Mouse (Mus musculus) urinary bladder, adult 18-20 months (tissue): ENCODE measurements around the gene Elavl2.

ENCODE experiments used
- DNase-seq, 2 experiments: peaks; one replicate each; pipeline ENCODE4 v3.0.0; 2022; ENCODE audit warnings: low spot score in 2 of 2, mixed read lengths in 2 of 2

Gene Elavl2

DNA sequence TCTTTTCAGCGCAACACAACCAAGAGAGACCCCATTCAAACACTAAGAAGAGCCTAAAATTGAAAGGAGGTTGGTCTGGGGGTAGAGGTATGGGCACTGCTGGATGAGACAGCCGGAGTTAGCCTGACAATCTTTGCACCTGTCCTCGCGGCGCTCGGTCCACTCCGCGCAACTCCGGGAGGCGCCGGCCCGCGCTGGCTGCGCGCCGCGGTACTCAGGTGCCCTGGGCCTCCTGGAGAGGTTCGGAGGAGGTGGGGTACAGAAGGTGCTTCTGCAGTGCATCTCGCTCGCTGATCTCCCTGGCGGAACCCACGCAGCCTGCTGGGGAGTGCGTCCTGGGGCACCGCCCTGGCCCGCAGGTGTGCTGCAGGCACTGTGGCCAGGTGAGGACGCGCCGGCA is at the start of gene Elavl2:
Gene Elavl2, minus strand, starts transcription at position 363 of the 400 bp plus-strand sequence.
- no peak for DNase-seq

DNA sequence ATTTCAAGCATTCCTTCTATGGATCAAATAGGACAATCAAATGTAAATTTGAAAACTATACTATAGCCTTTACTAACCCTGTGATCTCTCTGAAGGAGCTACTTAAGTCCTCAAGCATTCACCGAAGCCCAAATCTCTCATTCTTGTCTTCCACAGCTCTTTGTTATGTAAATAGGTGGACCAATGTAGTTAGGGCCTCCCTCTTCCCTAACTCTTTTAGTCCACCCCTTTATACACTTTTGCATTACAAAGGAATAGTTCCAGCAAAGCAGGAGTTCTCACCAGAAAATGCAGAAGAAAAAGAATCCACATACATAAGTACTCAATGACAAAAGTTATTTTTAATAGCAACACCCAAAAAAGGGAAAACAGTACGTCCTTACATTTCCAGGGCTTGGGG is 47.3 kb upstream of the Elavl2 start:
- no peak for DNase-seq

DNA sequence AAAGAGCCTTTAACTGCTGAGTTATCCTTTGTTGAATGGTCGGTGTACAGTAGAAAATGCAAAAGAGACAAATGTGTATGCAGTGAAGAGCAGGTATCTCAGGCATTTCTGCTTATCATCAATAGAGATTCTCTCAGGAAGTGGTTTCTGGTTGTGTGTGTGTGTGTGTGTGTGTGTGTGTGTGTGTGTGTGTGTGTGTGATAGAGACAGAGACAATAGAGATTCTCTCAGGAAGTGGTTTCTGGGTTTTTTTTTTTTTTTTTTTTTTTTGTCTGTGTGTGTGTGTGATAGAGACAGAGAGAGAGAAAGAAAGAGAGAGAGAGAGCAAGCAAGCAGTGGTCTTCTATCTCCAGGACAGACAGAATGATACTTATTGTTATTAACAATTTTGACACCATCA is 15.0 kb upstream of the Elavl2 start:
- DNase-seq = no peak

DNA sequence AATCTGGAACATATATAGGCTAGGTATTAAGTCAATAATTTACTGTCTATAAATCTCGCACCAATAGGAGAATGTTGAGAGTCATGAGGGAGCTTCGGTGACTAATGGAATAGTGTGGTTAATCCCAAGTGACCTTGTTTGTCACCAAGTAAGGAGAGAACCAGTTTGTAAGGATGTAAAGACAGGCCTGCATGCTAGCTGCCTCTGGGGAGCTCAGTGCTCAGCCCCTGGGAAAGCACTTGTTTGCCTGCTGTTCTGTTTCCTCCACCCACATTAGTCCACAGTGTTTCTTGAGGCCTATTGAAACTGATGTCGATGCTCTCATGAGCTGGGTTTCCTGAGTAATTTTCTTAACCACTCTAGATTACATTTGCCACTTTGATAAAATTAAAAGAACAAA is 4.5 kb upstream of the Elavl2 start:
- DNase-seq = no peak

DNA sequence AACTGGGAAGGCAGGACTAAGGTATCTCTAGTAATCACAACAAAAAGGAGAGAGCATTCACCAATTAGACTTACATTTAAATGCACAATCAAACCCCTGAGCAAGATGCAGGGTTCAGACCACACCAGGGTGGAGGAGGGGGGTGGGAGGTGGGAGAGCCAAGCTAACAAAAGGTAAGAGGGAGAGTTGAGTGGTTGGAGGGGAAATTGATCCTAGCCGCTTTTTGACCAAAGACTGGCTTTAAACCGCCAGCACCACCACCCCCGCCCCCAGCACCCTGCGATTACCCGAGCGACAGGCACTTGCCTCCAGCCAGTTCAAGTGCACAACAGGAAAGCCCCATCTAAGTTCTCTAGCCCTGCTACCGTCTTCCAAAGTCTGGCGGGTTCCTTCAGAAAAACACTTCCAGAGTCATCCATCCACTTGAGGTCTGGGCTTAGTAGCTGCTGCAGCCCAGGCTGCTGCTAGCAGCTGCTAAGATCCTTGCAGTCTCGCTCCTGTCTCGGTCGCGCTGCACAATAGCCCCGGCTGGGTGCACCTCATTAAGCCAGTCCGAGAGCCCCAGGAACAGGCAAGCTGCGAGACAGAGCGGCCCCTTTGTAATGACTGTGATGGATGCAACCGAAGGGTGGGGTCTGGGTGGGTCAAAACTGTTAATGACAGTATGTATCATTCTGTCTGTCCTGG is 932 bp downstream of the Elavl2 start:
- no peak for DNase-seq

DNA sequence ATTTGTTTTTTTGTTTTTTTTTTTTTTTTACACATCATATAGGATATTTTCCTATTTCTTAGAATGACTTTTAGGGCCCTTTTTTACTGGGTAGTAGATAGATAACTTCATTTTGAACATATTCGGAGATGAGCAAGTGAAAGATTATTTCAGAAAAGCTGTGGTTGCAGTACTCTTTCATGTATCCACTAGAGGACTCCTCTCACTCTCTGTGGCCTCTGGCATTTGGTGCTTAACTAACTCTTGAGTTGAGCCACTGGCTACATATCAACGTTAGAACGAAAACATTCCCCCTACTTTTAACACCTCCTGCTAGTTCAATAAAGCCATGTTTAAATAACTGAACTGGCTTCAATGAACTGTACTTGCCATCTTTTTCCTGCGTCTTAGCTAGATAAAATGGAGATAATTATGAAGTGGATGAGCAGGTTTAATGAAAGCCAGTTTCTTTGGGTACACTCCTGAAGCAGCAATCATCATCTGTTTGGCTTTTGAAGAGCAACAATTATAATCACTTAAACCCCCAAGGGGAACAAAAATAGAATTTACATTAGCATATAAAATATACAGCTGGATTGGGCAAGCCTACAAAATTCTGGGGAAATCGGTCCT is 8.5 kb downstream of the Elavl2 start:
- no peak for DNase-seq

DNA sequence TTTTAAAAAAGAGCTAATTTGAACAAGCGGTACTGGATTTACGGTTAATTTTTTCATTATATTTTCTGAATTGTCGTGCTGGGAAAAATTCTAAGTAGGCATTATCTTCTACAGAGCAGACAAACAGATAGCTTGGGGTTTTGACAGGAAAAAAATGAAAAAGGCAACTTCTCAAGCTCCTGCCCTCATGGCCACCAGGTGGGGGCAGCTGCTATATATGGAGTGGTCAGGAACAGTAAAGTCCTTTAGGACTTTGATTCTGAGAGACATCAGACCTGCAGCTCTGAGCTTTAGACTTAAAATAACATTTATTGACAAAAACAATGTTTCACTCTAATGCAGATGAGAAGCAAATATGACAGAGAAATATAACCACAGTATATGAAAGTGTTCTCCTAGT is 12.9 kb downstream of the Elavl2 start:
- no peak for DNase-seq

DNA sequence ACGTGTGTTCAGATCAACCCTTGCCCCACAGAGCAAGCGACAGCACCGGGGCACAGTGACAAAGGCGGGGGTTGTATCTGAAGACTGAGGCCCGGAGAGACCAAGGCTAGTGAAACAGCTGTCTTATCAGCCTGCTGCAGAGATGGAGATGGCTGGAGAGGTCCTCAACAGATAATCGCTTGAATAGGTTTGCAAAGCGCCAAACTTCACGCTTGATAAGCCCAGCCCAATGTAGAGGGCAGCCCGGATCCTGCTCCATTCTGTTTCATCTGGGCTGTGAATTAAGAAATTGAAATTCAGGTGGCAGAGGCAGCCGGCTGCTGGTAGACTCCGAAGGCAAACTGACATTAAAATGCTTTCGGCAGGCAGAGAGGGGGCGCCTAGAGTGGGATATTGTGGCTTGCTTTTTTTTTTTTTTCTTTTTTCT is 19.4 kb downstream of the Elavl2 start:
- no peak for DNase-seq

DNA sequence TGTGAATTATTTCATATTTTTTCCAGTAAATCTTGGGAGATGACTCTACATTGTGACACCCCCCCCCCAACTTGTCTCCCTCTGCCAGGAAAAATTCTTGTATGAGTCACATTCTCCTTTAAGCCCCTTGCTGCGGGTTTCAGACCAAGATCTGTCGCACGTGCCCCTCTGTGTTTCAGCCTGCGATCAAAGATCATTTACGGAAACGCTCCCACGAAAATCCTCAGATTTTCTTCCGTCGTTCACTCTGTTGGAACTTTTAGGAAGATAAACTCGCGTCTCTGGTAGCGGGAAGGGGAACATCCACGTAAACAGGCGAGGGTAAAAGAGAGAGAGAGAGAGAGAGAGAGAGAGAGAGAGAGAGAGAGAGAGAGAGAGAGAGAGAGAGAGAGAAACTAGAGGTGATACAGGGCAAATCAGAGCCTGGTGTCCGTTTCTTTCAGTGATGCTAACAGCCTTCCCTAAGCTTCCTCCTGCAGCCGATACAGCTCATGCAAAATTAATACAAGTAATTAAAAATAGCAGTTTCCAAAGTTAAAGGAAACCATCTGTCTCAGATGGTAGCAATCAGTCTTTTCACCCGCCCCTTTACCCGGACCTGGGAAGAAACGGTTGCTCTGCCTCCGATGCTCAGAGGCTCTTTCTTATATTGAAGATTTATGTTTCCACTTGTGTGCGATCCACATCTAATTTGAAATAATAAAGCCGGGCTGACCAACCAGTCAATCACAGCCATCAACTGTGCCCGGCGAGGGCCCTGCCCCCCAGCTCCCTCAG is 20.1 kb downstream of the Elavl2 start:
- no peak for DNase-seq

DNA sequence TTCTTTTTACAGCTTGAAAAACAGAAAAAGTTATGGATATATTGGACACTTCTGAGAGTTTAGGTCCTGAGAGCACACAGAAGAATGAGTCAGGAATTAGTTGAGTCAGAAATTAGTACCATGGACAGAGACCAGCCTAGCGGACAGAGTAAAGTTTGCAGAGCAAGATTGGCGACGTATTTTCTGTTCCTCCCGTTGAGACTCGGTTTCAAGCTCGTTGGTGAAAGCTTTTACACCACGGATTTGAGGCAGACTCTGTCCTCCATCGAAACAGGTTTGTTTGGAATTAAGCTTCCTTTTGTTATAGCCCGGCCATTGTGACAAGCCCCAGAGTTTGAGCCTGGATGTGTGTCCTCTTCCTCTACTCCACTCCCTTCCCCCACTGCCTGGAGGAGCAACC is 21.0 kb downstream of the Elavl2 start:
- DNase-seq = no peak

DNA sequence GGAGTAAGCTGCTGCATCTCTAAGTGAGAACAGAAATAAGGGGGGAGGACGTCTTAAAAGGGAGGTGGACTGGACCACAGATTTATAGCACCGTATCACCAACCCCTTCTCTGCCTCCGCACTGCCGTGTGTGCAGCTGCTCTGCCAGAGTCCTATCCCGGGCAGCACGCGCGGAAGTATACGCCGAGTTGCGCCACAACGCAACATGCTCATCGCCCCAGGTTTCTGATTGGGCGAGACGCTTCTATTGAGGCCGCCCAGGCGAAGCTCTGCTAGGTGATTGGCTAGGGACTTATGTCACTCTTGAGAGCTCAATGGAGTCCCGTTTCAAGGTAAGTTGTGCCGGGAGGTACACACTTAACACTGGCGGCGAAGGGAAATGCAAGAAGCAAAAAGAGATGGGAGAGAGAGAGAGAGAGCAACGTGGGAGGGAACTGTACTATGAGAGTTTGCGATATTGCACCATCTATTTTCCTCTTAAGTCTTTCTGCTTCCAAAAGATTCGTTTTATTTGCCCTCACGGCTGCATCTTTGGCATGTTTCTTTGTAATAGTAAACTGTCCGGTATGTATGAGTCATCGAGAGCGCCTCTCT is 24.2 kb downstream of the Elavl2 start:
- DNase-seq = peak; percentile 64 to 81

DNA sequence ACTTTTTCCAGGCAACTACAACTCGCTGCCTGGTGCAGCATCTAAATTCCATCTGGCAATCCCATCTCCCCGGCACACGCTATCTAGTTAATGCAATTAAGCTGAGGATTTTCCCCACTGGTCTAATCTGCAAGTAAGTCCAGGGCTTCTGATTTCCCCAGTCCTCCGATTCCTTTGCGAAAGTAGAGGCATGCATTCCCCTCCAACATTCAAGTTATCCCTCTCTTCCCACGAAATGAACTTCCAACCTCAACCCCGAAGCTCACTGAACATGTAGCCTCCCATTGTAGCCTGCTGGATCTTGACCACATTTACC is 25.3 kb downstream of the Elavl2 start:
- DNase-seq = no peak

DNA sequence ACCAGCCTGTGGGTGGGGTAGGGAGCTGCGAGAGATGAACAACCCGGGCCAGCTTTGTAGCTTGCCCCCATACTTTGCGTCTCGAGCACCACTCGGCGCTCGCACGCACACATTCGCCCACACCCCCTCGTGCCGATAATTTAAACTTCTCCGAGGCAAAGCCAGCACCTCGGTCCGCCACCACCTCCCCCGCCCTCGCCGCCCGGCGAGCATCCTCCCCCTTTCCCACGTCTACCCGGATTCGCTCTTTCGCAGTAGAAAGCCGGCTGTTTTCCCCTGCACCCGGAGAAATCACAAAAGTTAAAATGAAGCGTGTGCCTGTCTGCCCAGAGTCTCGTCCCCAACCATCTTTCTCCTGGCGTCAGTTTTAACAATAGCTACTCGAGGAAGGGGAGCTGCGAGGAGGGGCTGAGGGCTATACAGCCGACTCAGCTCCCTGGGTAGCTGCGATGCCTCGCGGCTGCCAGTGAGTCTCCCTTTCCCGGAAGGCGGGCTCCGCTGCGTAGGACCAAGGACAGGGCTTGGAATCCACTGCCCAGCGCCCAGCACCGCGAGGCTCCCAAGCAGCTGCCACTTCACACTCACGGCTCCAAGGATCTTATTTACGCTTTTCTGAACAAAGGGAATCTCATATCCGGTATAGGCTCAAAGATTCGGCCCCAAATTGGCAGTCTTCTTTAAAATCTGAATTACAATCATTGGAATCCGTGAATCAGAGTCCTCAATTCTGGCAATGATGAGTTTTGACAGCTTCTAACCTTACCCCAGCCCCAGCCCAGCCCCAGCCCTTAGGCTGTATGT is 25.8 kb downstream of the Elavl2 start:
- DNase-seq = no peak

DNA sequence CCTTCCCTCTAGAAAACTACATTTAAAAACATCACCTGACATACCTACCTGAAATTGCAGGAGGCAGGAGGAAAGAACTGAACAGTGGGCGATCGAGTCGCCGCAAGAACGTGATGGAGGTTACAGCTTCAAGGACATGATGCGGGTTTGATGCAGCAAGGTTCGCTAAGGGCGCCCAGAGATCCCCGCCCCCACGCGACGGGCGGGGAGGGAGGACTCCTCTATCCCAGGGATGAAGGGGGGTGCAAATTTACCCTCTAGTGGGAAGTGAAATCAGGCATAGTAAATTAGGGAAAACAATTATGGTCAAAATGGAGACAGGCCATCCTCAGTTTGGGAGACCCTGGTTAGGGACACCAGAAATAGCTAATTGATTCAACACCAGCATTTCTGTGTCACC is 27.7 kb downstream of the Elavl2 start:
- no peak for DNase-seq

DNA sequence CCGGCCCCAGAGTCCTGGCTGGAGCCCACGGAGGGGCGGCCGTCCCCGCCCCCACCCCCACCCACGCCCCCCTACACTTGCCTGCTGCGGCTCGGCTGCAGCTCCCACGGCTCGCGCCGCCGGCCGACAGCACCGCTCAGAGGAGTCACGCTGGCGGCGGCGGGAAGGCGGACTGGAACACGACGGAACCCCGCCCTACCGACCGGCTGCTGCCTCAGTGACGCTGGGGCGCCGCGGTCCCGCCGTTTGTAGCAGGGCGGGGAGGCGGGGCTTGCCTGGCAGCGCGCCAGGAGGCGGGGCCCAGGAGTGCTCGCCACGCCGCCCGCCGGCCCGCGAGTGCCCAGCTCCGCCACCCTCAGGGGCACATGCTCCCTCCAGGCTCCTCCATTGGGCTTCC is 28.8 kb downstream of the Elavl2 start:
- DNase-seq = peak; percentile 20 to 41

DNA sequence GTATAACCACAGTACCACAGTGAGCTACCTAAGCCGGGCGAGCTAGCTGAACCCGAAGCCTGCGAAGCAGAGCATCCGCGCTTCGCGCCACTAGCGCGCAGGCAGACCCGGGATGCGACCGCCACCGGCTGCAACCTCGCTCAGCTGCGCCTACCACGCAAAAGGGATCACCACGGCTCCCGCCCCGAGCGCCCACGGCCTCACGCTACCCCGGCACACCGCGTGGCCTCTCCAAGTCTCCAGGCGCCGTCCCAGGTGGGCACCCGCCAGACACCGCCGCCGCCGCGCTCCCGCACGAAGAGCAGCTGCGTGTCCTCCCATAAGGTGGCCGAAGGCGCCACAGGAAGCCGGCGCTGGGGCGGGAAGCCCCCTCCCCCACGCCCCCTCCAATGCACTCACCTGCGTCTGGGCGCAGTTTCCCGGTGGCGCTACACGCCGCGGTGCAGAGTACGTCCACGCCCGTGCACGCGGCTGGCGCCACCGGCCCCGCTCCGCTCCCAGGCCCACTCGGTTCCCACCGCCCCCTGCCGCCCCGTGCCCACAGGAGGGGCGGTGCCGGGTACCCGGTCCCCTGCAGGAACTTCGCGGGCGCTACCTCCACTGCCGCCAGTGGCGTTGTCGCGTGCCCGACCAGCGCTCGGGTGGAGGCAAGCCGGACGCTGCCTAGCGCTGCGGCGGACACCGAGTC is 29.3 kb downstream of the Elavl2 start:
- DNase-seq = no peak

DNA sequence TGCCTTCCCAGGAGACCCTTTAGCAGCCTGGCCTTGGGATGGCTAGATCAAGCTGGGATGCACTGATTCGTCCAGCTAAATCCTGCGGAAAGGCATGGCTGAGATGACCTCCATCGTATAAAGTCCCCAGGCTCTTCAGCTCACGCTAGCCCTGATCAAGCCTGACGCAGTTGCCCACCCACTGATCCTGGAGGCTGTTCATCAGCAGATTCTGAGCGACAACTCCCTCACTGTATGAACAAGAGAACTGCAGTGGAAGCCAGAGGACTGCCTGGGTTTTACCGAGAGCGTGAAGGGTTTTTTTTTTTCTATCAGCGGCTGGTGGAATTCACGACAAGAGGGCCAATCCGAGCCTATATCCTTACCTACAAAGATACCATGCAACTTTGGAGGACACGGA is 35.3 kb downstream of the Elavl2 start:
- DNase-seq = no peak

DNA sequence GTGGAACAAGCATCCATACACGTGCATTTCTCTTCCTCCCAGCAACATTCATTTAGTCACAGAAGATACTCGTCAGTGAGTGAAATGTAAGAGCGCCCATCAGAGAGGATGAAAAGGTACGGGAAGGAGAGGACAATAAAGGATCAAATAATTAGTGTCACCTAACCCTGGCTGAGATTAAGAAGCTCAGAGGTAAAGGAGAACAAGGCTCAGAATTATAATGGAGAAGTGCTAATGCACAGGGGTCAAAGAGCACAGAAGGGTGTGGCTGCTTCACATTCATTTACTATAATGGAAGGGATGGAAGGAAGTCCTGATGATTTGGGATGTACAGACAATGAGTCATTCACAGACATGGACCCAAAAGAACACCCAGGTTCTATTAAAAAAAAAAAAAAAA is 36.6 kb downstream of the Elavl2 start:
- no peak for DNase-seq

DNA sequence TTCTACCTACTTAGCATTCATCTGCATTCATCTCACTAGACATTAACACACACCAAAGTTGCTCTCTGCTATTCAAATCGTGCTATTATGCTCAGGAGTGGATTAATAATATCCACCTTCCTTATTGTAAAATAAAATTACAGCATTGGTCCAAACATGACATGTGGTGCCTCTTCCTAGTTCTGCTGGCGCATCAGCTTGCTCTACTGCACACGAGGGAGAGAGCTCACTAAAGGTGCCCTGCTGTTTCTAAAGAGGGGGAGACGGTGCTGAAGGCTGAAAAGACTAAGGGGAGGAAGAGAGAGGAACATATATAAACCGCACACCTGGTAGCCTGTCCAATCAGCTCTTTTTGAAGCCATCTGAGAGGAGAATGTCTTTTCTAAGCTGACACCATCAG is 38.1 kb downstream of the Elavl2 start:
- no peak for DNase-seq

DNA sequence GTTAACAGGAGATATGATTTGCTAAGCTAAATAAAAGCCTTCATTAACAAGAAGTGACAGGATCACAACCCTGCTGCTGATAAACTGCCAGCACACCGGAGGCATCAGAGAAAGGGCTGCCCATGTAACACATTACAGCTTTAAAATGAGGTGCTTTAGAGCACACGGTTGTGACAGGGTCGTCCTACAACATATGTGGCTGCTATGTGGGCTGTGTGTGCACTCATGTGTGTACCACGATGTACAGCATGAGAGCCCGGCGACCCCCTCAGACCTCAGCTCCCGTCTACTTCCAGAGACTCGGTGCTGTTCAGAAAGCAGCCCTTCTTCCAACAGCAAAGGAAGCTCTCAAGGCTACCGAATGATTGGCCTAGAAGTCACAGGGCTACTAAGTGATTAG is 47.4 kb downstream of the Elavl2 start:
- no peak for DNase-seq

DNA sequence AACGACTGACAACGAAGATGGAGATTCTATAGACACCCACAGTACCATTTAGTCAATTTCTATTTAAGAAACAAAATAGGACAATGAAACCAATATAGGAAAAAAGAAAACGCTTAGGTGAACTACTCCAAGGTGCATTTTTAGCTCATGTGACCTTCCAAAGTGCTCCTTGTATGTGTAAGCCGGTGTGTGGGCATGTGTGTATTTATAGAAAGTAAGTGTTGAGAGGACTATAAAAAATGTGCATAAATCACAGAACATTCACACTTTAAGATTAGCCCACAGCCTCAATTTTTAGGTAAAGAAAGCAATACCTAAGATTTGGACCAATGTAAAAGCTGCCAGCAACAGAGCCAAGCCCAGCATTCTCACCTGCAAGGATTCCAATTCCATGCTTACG is 51.0 kb downstream of the Elavl2 start:
- no peak for DNase-seq
